Mouse (Mus musculus) right cerebral cortex, postnatal 25 days (tissue): ENCODE measurements around the gene Tcl1.
"Not testable (repeated sequence)": the region's sequence is repeated elsewhere in the genome, so short reads cannot be mapped to it uniquely, and the experiment has no call there.

Source experiments
- DNase-seq: peaks from one replicate; pipeline ENCODE4 v3.0.0; 2022

Tcl1 gene

GRCm38 (mm10) chr12:105222601-105223319 lies at the start of gene Tcl1:
TSS of gene Tcl1 (minus strand) at chr12:105222793.
- DNase-seq = no peak

GRCm38 (mm10) chr12:105271016-105271965 lies 48.7 kb upstream of the Tcl1 start:
- no peak for DNase-seq

GRCm38 (mm10) chr12:105267076-105267475 lies 44.5 kb upstream of the Tcl1 start:
- DNase-seq = no peak

- no peak for DNase-seq
These were observed 43.5 kb upstream of the Tcl1 start for GRCm38 (mm10) chr12:105266096-105266495.

- DNase-seq = no peak
These were observed 36.6 kb upstream of the Tcl1 start for GRCm38 (mm10) chr12:105259221-105259620.

- no peak for DNase-seq
These were observed 36.2 kb upstream of the Tcl1 start for GRCm38 (mm10) chr12:105258787-105259186.

- no peak for DNase-seq
These were observed 31.2 kb upstream of the Tcl1 start for GRCm38 (mm10) chr12:105253796-105254195.

- DNase-seq = no peak
These were observed 26.2 kb upstream of the Tcl1 start for GRCm38 (mm10) chr12:105248763-105249233.

GRCm38 (mm10) chr12:105239060-105239459 lies 16.5 kb upstream of the Tcl1 start:
- no peak for DNase-seq

GRCm38 (mm10) chr12:105235091-105235490 lies 12.5 kb upstream of the Tcl1 start:
- no peak for DNase-seq

- DNase-seq = no peak
These were observed 11.8 kb upstream of the Tcl1 start for GRCm38 (mm10) chr12:105234362-105234761.

- no peak for DNase-seq
These were observed 2.2 kb upstream of the Tcl1 start for GRCm38 (mm10) chr12:105224621-105225320.

- DNase-seq = no peak
These were observed 5.4 kb downstream of the Tcl1 start for GRCm38 (mm10) chr12:105217101-105217760.

- DNase-seq = no peak
These were observed 13.4 kb downstream of the Tcl1 start for GRCm38 (mm10) chr12:105209231-105209630.

- no peak for DNase-seq
These were observed 14.2 kb downstream of the Tcl1 start for GRCm38 (mm10) chr12:105208441-105208840.

- no peak for DNase-seq
These were observed 15.5 kb downstream of the Tcl1 start for GRCm38 (mm10) chr12:105207071-105207470.

GRCm38 (mm10) chr12:105201657-105202056 lies 20.9 kb downstream of the Tcl1 start, which contains the start of gene Tcl1b4:
TSS of gene Tcl1b4 (plus strand) at chr12:105201957.
- not testable (repeated sequence) for DNase-seq

- DNase-seq = not testable (repeated sequence)
These were observed 22.7 kb downstream of the Tcl1 start for GRCm38 (mm10) chr12:105199684-105200497.

- not testable (repeated sequence) for DNase-seq
These were observed 31.9 kb downstream of the Tcl1 start, which contains the start of gene Tcl1b3 for GRCm38 (mm10) chr12:105190743-105191142. TSS of gene Tcl1b3 (plus strand) at chr12:105191043.

GRCm38 (mm10) chr12:105188980-105189379 lies 33.6 kb downstream of the Tcl1 start:
- DNase-seq = not testable (repeated sequence)

- DNase-seq = not testable (repeated sequence)
These were observed 41.5 kb downstream of the Tcl1 start for GRCm38 (mm10) chr12:105181040-105181644.
